Mouse (Mus musculus) thymus, adult 2 months (tissue): ENCODE data around the gene Recql.

Experiments
- CTCF ChIP-seq: fragments of 200-500 bp; IDR thresholded peaks from 2 replicates; pipeline ENCODE4 v1.5.1; 2012; ENCODE audit warnings: mild to moderate bottlenecking, control low read depth, low read length, moderate library complexity, borderline replicate concordance; ENCODE audit not compliant: control insufficient read depth, poor library complexity, insufficient read depth; ENCODE audit errors: extremely low read depth
- POLR2A ChIP-seq: fragments of 200-500 bp; IDR thresholded peaks from 2 replicates; pipeline ENCODE4 v1.6.1; 2012; ENCODE audit warnings: mild to moderate bottlenecking, low read length, control low read depth, moderate library complexity; ENCODE audit not compliant: control insufficient read depth, poor library complexity, insufficient read depth; ENCODE audit errors: extremely low read depth

DNA sequence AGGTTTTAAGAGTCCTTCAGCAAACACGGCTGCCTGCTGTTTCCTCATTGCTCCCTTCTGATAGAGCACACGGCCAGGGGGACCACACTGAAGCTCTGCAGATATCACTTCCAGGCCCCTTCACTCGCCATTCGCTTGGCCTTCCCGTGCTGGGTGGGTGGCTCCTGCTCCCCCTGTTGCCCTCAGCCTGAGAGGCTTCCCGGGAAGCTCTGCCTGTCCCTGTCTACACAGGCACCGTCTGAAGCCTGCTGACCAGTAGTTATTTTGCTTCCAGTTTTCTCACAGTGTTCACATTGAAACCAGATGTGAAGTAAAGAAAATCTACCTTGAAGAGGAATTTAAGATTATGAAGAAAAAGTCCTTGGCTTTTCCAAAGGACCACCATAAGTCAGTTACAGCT is 29.8 kb downstream of the Recql start:
- TF ChIP-seq CTCF (no peak), POLR2A (no peak)
